Mouse (Mus musculus): ENCODE data around the gene Emc9. TPM values are rescaled to one million over a fixed set of nuclear protein-coding genes. Genes with fewer than 3 reads are reported as not detected.

Gene Emc9
- polyA plus RNA-seq, 1 experiment from 2014 or later: 46.9 TPM

- Histone ChIP-seq H3K36me3 (ENCODE audit: control insufficient read depth, insufficient read depth, low read length) (peaks cover 17% of the 10 kb centered on the region; the same call in 1 of the 2 replicates), H3K27ac (ENCODE audit: low read length) (no peak overlapping the region), H3K4me3 (ENCODE audit: low read depth, low read length) (no peak overlapping the region), H3K4me2 (ENCODE audit: low read length) (no peak overlapping the region), H3K9ac (ENCODE audit: low read depth, low read length) (no peak overlapping the region), H3K4me1 (ENCODE audit: control insufficient read depth, insufficient read depth, low read length) (no peaks in the 10 kb centered on the region), H3K9me3 (replicated peaks; ENCODE audit: control insufficient read depth, low read length, poor library complexity, severe bottlenecking) (no peaks in the 10 kb centered on the region), H3K27me3 (ENCODE audit: control insufficient read depth, insufficient read depth, low read depth, low read length) (no peaks in the 10 kb centered on the region)
- ATAC-seq: no peak
Measured at GRCm38 (mm10) chr14:55571760-55572159, 13.3 kb downstream of the Emc9 start.

- H3K9ac ChIP-seq (ENCODE audit: low read depth, low read length): no peak overlapping the region
- no peak overlapping the region for H3K4me2 ChIP-seq (ENCODE audit: low read length)
- no peaks in the 10 kb centered on the region for H3K9me3 ChIP-seq (replicated peaks; ENCODE audit: control insufficient read depth, low read length, poor library complexity, severe bottlenecking)
- H3K27ac ChIP-seq (ENCODE audit: low read length): no peak overlapping the region
- H3K4me3 ChIP-seq (ENCODE audit: low read depth, low read length): no peak overlapping the region
- ATAC-seq: no peak
- H3K4me1 ChIP-seq (ENCODE audit: control insufficient read depth, insufficient read depth, low read length): no peaks in the 10 kb centered on the region
- 93% methylated on average over 2 of the region's 2 CpGs for WGBS
- no peaks in the 10 kb centered on the region for H3K27me3 ChIP-seq (ENCODE audit: control insufficient read depth, insufficient read depth, low read depth, low read length)
- peaks cover 21% of the 10 kb centered on the region; the same call in 1 of the 2 replicates for H3K36me3 ChIP-seq (ENCODE audit: control insufficient read depth, insufficient read depth, low read length)
Measured at GRCm38 (mm10) chr14:55570588-55570987, 14.5 kb downstream of the Emc9 start.

DNA sequence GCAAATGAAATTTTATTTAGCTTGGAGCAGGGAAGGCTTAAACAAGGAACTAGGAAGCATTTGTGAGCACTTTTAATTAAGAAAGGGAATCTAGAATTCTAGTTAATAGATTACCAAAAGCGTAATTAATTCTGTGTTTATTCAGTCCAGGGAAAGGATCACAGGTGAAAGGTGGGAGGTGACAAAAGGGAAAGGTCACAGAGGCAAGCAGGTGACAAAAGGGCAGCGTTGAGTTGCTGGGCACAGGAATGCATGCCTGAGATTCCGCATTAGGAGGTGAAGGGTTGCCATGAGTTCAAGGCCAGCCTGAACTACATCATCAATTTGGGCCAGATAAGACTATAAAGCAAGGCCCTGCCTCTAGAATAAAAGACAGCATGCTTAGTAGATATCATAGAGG, 17.6 kb downstream of the Emc9 start:
- no peak overlapping the region for H3K27ac ChIP-seq (ENCODE audit: low read length)
- no peak overlapping the region for H3K4me3 ChIP-seq (ENCODE audit: low read depth, low read length)
- H3K4me2 ChIP-seq (ENCODE audit: low read length): no peak overlapping the region
- H3K4me1 ChIP-seq (ENCODE audit: control insufficient read depth, insufficient read depth, low read length): 0 out of 2 replicates have a peak, but pooled peaks cover under 1% of the 10 kb centered on the region
- H3K9ac ChIP-seq (ENCODE audit: low read depth, low read length): no peak overlapping the region
- WGBS: 91% methylated on average over 3 of the region's 3 CpGs
- no peaks in the 10 kb centered on the region for H3K27me3 ChIP-seq (ENCODE audit: control insufficient read depth, insufficient read depth, low read depth, low read length)
- H3K36me3 ChIP-seq (ENCODE audit: control insufficient read depth, insufficient read depth, low read length): peaks cover 34% of the 10 kb centered on the region
- no peak for ATAC-seq
- H3K9me3 ChIP-seq (replicated peaks; ENCODE audit: control insufficient read depth, low read length, poor library complexity, severe bottlenecking): no peaks in the 10 kb centered on the region

- Histone ChIP-seq H3K36me3 (ENCODE audit: control insufficient read depth, insufficient read depth, low read length) (peaks cover 34% of the 10 kb centered on the region), H3K4me2 (ENCODE audit: low read length) (no peak overlapping the region), H3K4me3 (ENCODE audit: low read depth, low read length) (no peak overlapping the region), H3K4me1 (ENCODE audit: control insufficient read depth, insufficient read depth, low read length) (peaks cover 16% of the 10 kb centered on the region), H3K9ac (ENCODE audit: low read depth, low read length) (no peak overlapping the region), H3K9me3 (replicated peaks; ENCODE audit: control insufficient read depth, low read length, poor library complexity, severe bottlenecking) (no peaks in the 10 kb centered on the region), H3K27ac (ENCODE audit: low read length) (no peak overlapping the region), H3K27me3 (ENCODE audit: control insufficient read depth, insufficient read depth, low read depth, low read length) (no peaks in the 10 kb centered on the region)
- no peak for ATAC-seq
- 93% methylated on average over 3 of the region's 3 CpGs for WGBS
Measured at GRCm38 (mm10) chr14:55565748-55566147, 19.4 kb downstream of the Emc9 start.

DNA sequence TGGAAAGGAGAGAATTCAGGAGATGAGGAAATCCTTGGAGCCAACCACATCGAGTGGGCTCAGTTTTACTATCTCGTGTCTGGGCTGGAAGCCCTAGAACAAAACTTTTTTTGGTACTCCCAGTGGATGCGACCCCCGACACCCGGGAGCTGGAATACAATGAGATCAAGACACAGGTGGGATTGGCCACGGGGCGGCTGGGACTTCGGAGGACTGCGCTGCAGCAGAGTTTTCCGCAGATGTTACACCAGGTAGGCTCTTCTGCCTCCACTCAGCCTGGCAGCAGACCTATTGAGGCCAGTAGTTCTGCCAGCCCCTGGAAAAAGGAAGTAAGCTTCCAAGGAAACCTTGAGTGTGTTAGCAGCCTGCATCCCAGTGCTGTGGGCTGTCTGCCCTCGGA, 21.9 kb downstream of the Emc9 start:
- Histone ChIP-seq H3K4me2 (ENCODE audit: low read length) (no peak overlapping the region), H3K27ac (ENCODE audit: low read length) (no peak overlapping the region), H3K9ac (ENCODE audit: low read depth, low read length) (no peak overlapping the region), H3K27me3 (ENCODE audit: control insufficient read depth, insufficient read depth, low read depth, low read length) (no peaks in the 10 kb centered on the region), H3K36me3 (ENCODE audit: control insufficient read depth, insufficient read depth, low read length) (peaks cover 23% of the 10 kb centered on the region), H3K4me3 (ENCODE audit: low read depth, low read length) (no peak overlapping the region), H3K9me3 (replicated peaks; ENCODE audit: control insufficient read depth, low read length, poor library complexity, severe bottlenecking) (no peaks in the 10 kb centered on the region), H3K4me1 (ENCODE audit: control insufficient read depth, insufficient read depth, low read length) (peaks cover 20% of the 10 kb centered on the region)
- 93% methylated on average over 11 of the region's 11 CpGs for WGBS
- ATAC-seq: no peak

- 87% methylated on average over 10 of the region's 10 CpGs for WGBS
- Histone ChIP-seq H3K4me1 (ENCODE audit: control insufficient read depth, insufficient read depth, low read length) (peaks cover 20% of the 10 kb centered on the region), H3K27me3 (ENCODE audit: control insufficient read depth, insufficient read depth, low read depth, low read length) (no peaks in the 10 kb centered on the region)
Measured at GRCm38 (mm10) chr14:55561860-55562259, 23.2 kb downstream of the Emc9 start.

GRCm38 (mm10) chr14:55560202-55561073, 24.7 kb downstream of the Emc9 start, which contains the start of gene A730061H03Rik:
A730061H03Rik (minus strand) TSS chr14:55560406.
- Histone ChIP-seq H3K4me3 (ENCODE audit: low read depth, low read length) (peak within 1 kb of the TSS; percentile 62), H3K9ac (ENCODE audit: low read depth, low read length) (peak within 1 kb of the TSS; percentile 90), H3K9me3 (replicated peaks; ENCODE audit: control insufficient read depth, low read length, poor library complexity, severe bottlenecking) (no peaks in the 10 kb centered on the region), H3K27me3 (ENCODE audit: control insufficient read depth, insufficient read depth, low read depth, low read length) (no peaks in the 10 kb centered on the region), H3K4me1 (ENCODE audit: control insufficient read depth, insufficient read depth, low read length) (peaks cover 20% of the 10 kb centered on the region), H3K27ac (ENCODE audit: low read length) (peak within 1 kb of the TSS; percentile 99), H3K4me2 (ENCODE audit: low read length) (peak within 1 kb of the TSS; percentile 68), H3K36me3 (ENCODE audit: control insufficient read depth, insufficient read depth, low read length) (peaks cover 13% of the 10 kb centered on the region)
- ATAC-seq: peak; percentile 98
- WGBS: under 1% methylated on average over 51 of the region's 51 CpGs

More at GRCm38 (mm10) chr14:55561860-55562259, 23.2 kb downstream of the Emc9 start:
- no peak overlapping the region for H3K4me2 ChIP-seq (ENCODE audit: low read length)
- H3K4me3 ChIP-seq (ENCODE audit: low read depth, low read length): no peak overlapping the region
- no peak for ATAC-seq
- H3K9me3 ChIP-seq (replicated peaks; ENCODE audit: control insufficient read depth, low read length, poor library complexity, severe bottlenecking): no peaks in the 10 kb centered on the region
- H3K36me3 ChIP-seq (ENCODE audit: control insufficient read depth, insufficient read depth, low read length): peaks cover 18% of the 10 kb centered on the region
- no peak overlapping the region for H3K9ac ChIP-seq (ENCODE audit: low read depth, low read length)
- H3K27ac ChIP-seq (ENCODE audit: low read length): no peak overlapping the region

DNA sequence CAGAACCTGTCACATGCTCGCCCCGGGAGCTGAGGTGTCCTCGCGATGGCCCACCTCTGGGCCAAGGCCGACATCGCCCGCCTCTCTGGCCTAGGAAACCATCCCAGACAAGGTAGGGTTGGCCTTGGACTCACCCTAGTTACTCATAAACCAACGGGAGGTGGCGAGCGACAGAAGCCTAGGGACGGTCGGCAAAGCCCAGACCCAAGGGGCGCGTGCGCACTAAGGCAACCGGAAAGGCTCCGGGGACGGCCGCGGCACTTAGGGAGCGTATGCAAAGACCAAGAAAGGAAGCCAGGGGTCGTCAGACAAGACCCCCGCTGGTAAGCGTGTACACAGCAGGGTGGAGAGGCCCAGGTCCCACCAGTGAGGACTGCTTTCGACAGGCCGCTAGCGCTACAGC, 25.3 kb downstream of the Emc9 start, which contains the start of gene Dcaf11:
Dcaf11 (plus strand) TSS at position 208 of the 403 bp plus-strand sequence.
- Histone ChIP-seq H3K4me3 (ENCODE audit: low read depth, low read length) (peak within 1 kb of the TSS; percentile 62), H3K4me1 (ENCODE audit: control insufficient read depth, insufficient read depth, low read length) (peaks cover 20% of the 10 kb centered on the region)

More for the DNA sequence above, 25.3 kb downstream of the Emc9 start, which contains the start of gene Dcaf11:
- Histone ChIP-seq H3K4me2 (ENCODE audit: low read length) (peak within 1 kb of the TSS; percentile 68), H3K9ac (ENCODE audit: low read depth, low read length) (peak within 1 kb of the TSS; percentile 90), H3K27ac (ENCODE audit: low read length) (peak within 1 kb of the TSS; percentile 99), H3K36me3 (ENCODE audit: control insufficient read depth, insufficient read depth, low read length) (peaks cover 8% of the 10 kb centered on the region), H3K9me3 (replicated peaks; ENCODE audit: control insufficient read depth, low read length, poor library complexity, severe bottlenecking) (no peaks in the 10 kb centered on the region), H3K27me3 (ENCODE audit: control insufficient read depth, insufficient read depth, low read depth, low read length) (no peaks in the 10 kb centered on the region)
- under 1% methylated on average over 27 of the region's 27 CpGs for WGBS
- ATAC-seq: peak; percentile 83
